Mouse (Mus musculus): ENCODE data around the gene Wwox. TPM values are rescaled to one million over a fixed set of nuclear protein-coding genes. Genes with fewer than 3 reads are reported as not detected.

Wwox gene
- polyA plus RNA-seq, 1 experiment: 14.9 TPM

GRCm38 (mm10) chr8:114615413-114615812 lies 176.0 kb downstream of the Wwox start:
- no peaks in the 10 kb centered on the region for H3K4me1 ChIP-seq (ENCODE audit: control insufficient read depth, insufficient read depth, low read length)
- H3K4me3 ChIP-seq (ENCODE audit: control insufficient read depth, low read depth, low read length): no peak overlapping the region
- H3K36me3 ChIP-seq (ENCODE audit: control insufficient read depth, insufficient read depth, low read length): no peaks in the 10 kb centered on the region
- no peaks in the 10 kb centered on the region for H3K27me3 ChIP-seq (ENCODE audit: control insufficient read depth, insufficient read depth, low read length)
- no peak overlapping the region for H3K27ac ChIP-seq (ENCODE audit: control insufficient read depth, insufficient read depth, low read depth, low read length)
- no peak for TF ChIP-seq POLR2A (IDR thresholded peaks at IDR 0.05; ENCODE audit: control insufficient read depth, low read depth, low read length)
- TF ChIP-seq CTCF (IDR thresholded peaks at IDR 0.05; ENCODE audit: control insufficient read depth, insufficient read depth, insufficient replicate concordance, low read depth, low read length): no peak

GRCm38 (mm10) chr8:114615908-114616307 lies 176.5 kb downstream of the Wwox start:
- H3K36me3 ChIP-seq (ENCODE audit: control insufficient read depth, insufficient read depth, low read length): no peaks in the 10 kb centered on the region
- H3K4me1 ChIP-seq (ENCODE audit: control insufficient read depth, insufficient read depth, low read length): no peaks in the 10 kb centered on the region
- TF ChIP-seq POLR2A (IDR thresholded peaks at IDR 0.05; ENCODE audit: control insufficient read depth, low read depth, low read length) (no peak), CTCF (IDR thresholded peaks at IDR 0.05; ENCODE audit: control insufficient read depth, insufficient read depth, insufficient replicate concordance, low read depth, low read length) (no peak)
- no peaks in the 10 kb centered on the region for H3K27me3 ChIP-seq (ENCODE audit: control insufficient read depth, insufficient read depth, low read length)
- no peak overlapping the region for H3K4me3 ChIP-seq (ENCODE audit: control insufficient read depth, low read depth, low read length)
- no peak overlapping the region for H3K27ac ChIP-seq (ENCODE audit: control insufficient read depth, insufficient read depth, low read depth, low read length)

GRCm38 (mm10) chr8:114618908-114619508 lies 179.6 kb downstream of the Wwox start:
- TF ChIP-seq POLR2A (IDR thresholded peaks at IDR 0.05; ENCODE audit: control insufficient read depth, low read depth, low read length) (no peak), CTCF (IDR thresholded peaks at IDR 0.05; ENCODE audit: control insufficient read depth, insufficient read depth, insufficient replicate concordance, low read depth, low read length) (no peak)
- H3K27ac ChIP-seq (ENCODE audit: control insufficient read depth, insufficient read depth, low read depth, low read length): no peak overlapping the region
- no peaks in the 10 kb centered on the region for H3K36me3 ChIP-seq (ENCODE audit: control insufficient read depth, insufficient read depth, low read length)
- H3K4me3 ChIP-seq (ENCODE audit: control insufficient read depth, low read depth, low read length): no peak overlapping the region
- no peaks in the 10 kb centered on the region for H3K27me3 ChIP-seq (ENCODE audit: control insufficient read depth, insufficient read depth, low read length)
- no peaks in the 10 kb centered on the region for H3K4me1 ChIP-seq (ENCODE audit: control insufficient read depth, insufficient read depth, low read length)

- no peaks in the 10 kb centered on the region for H3K27me3 ChIP-seq (ENCODE audit: control insufficient read depth, insufficient read depth, low read length)
- TF ChIP-seq CTCF (IDR thresholded peaks at IDR 0.05; ENCODE audit: control insufficient read depth, insufficient read depth, insufficient replicate concordance, low read depth, low read length): no peak
- no peak for TF ChIP-seq POLR2A (IDR thresholded peaks at IDR 0.05; ENCODE audit: control insufficient read depth, low read depth, low read length)
- no peak overlapping the region for H3K4me3 ChIP-seq (ENCODE audit: control insufficient read depth, low read depth, low read length)
- no peaks in the 10 kb centered on the region for H3K4me1 ChIP-seq (ENCODE audit: control insufficient read depth, insufficient read depth, low read length)
- no peaks in the 10 kb centered on the region for H3K36me3 ChIP-seq (ENCODE audit: control insufficient read depth, insufficient read depth, low read length)
- H3K27ac ChIP-seq (ENCODE audit: control insufficient read depth, insufficient read depth, low read depth, low read length): no peak overlapping the region
Measured at GRCm38 (mm10) chr8:114625402-114625801, 185.9 kb downstream of the Wwox start.

GRCm38 (mm10) chr8:114626897-114627296 lies 187.4 kb downstream of the Wwox start:
- H3K4me3 ChIP-seq (ENCODE audit: control insufficient read depth, low read depth, low read length): no peak overlapping the region
- H3K4me1 ChIP-seq (ENCODE audit: control insufficient read depth, insufficient read depth, low read length): no peaks in the 10 kb centered on the region
- no peak for TF ChIP-seq POLR2A (IDR thresholded peaks at IDR 0.05; ENCODE audit: control insufficient read depth, low read depth, low read length)
- TF ChIP-seq CTCF (IDR thresholded peaks at IDR 0.05; ENCODE audit: control insufficient read depth, insufficient read depth, insufficient replicate concordance, low read depth, low read length): no peak
- no peaks in the 10 kb centered on the region for H3K36me3 ChIP-seq (ENCODE audit: control insufficient read depth, insufficient read depth, low read length)
- no peaks in the 10 kb centered on the region for H3K27me3 ChIP-seq (ENCODE audit: control insufficient read depth, insufficient read depth, low read length)
- H3K27ac ChIP-seq (ENCODE audit: control insufficient read depth, insufficient read depth, low read depth, low read length): no peak overlapping the region

- no peaks in the 10 kb centered on the region for H3K36me3 ChIP-seq (ENCODE audit: control insufficient read depth, insufficient read depth, low read length)
- no peaks in the 10 kb centered on the region for H3K4me1 ChIP-seq (ENCODE audit: control insufficient read depth, insufficient read depth, low read length)
- no peak for TF ChIP-seq CTCF (IDR thresholded peaks at IDR 0.05; ENCODE audit: control insufficient read depth, insufficient read depth, insufficient replicate concordance, low read depth, low read length)
- TF ChIP-seq POLR2A (IDR thresholded peaks at IDR 0.05; ENCODE audit: control insufficient read depth, low read depth, low read length): no peak
- no peak overlapping the region for H3K27ac ChIP-seq (ENCODE audit: control insufficient read depth, insufficient read depth, low read depth, low read length)
- no peak overlapping the region for H3K4me3 ChIP-seq (ENCODE audit: control insufficient read depth, low read depth, low read length)
- H3K27me3 ChIP-seq (ENCODE audit: control insufficient read depth, insufficient read depth, low read length): no peaks in the 10 kb centered on the region
Measured at GRCm38 (mm10) chr8:114629719-114630118, 190.3 kb downstream of the Wwox start.

- Histone ChIP-seq H3K27me3 (ENCODE audit: control insufficient read depth, insufficient read depth, low read length) (no peaks in the 10 kb centered on the region), H3K27ac (ENCODE audit: control insufficient read depth, insufficient read depth, low read depth, low read length) (no peak overlapping the region), H3K4me1 (ENCODE audit: control insufficient read depth, insufficient read depth, low read length) (no peaks in the 10 kb centered on the region), H3K36me3 (ENCODE audit: control insufficient read depth, insufficient read depth, low read length) (no peaks in the 10 kb centered on the region), H3K4me3 (ENCODE audit: control insufficient read depth, low read depth, low read length) (no peak overlapping the region)
- TF ChIP-seq POLR2A (IDR thresholded peaks at IDR 0.05; ENCODE audit: control insufficient read depth, low read depth, low read length) (no peak), CTCF (IDR thresholded peaks at IDR 0.05; ENCODE audit: control insufficient read depth, insufficient read depth, insufficient replicate concordance, low read depth, low read length) (no peak)
Measured at GRCm38 (mm10) chr8:114631087-114631486, 191.6 kb downstream of the Wwox start.
